Mouse (Mus musculus) myocyte (in vitro differentiated cells): Measurements from ENCODE around the gene Aqp5. TPM values are rescaled to one million over a fixed set of nuclear protein-coding genes. Genes with fewer than 3 reads are reported as not detected.

Experiments
- H3K27me3 ChIP-seq: one replicate; pipeline ENCODE4 v1.6.1; 2011; ENCODE audit not compliant: control insufficient read depth, insufficient read depth, insufficient read length
- H3K36me3 ChIP-seq: one replicate; pipeline ENCODE4 v1.6.1; 2011; ENCODE audit not compliant: control insufficient read depth, insufficient read depth
- H3K4me2 ChIP-seq: one replicate; pipeline ENCODE4 v1.6.1; 2011; ENCODE audit warnings: low read depth, control low read depth
- H3K4me3 ChIP-seq: one replicate; pipeline ENCODE4 v1.5.1; 2011; ENCODE audit warnings: mild to moderate bottlenecking, control low read depth, moderate library complexity
- H3K79me2 ChIP-seq: one replicate; pipeline ENCODE4 v1.6.1; 2011; ENCODE audit not compliant: control insufficient read depth, insufficient read depth
- H3ac ChIP-seq: one replicate; pipeline ENCODE4 v1.6.1; 2011; ENCODE audit not compliant: control insufficient read depth, insufficient read length
- CEBPB ChIP-seq: IDR thresholded peaks from 2 replicates; pipeline ENCODE4 v1.6.1; 2011; ENCODE audit warnings: mild to moderate bottlenecking, moderate library complexity; ENCODE audit not compliant: poor library complexity, insufficient read depth, severe bottlenecking
- E2F4 ChIP-seq: IDR thresholded peaks from one replicate; pipeline ENCODE4 v1.6.1; 2011; ENCODE audit warnings: mild to moderate bottlenecking, control low read depth, moderate library complexity; ENCODE audit not compliant: insufficient read depth
- MAX ChIP-seq: IDR thresholded peaks from one replicate; pipeline ENCODE4 v1.6.1; 2011; ENCODE audit warnings: low read depth, mild to moderate bottlenecking, control low read depth
- MYOD1 ChIP-seq, 3 experiments: IDR thresholded peaks; one replicate each; pipeline ENCODE4 v1.6.1; 2011; ENCODE audit warnings: control low read depth in 2 of 3, low read depth in 2 of 3, mild to moderate bottlenecking in 2 of 3, moderate library complexity in 1 of 3; ENCODE audit not compliant: insufficient read length in 2 of 3, control insufficient read depth in 1 of 3
- MYOG ChIP-seq, 3 experiments: IDR thresholded peaks; one replicate each; pipeline ENCODE4 v1.6.1; 2011; ENCODE audit warnings: control low read depth in 2 of 3, low read depth in 2 of 3, mild to moderate bottlenecking in 2 of 3; ENCODE audit not compliant: insufficient read length in 2 of 3, control insufficient read depth in 1 of 3, insufficient read depth in 1 of 3
- POLR2A ChIP-seq: IDR thresholded peaks from one replicate; pipeline ENCODE4 v1.6.1; 2011; ENCODE audit warnings: low read depth, mild to moderate bottlenecking, control low read depth, moderate library complexity; ENCODE audit not compliant: insufficient read length
- POLR2AphosphoS2 ChIP-seq: IDR thresholded peaks from one replicate; pipeline ENCODE4 v1.6.1; 2011; ENCODE audit warnings: low read depth, control low read depth; ENCODE audit not compliant: insufficient read length
- REST ChIP-seq: IDR thresholded peaks from one replicate; pipeline ENCODE4 v1.6.1; 2011; ENCODE audit warnings: mild to moderate bottlenecking, control low read depth, moderate library complexity; ENCODE audit not compliant: insufficient read depth, insufficient read length
- SRF ChIP-seq: IDR thresholded peaks from one replicate; pipeline ENCODE4 v1.6.1; 2011; ENCODE audit warnings: low read depth; ENCODE audit not compliant: control insufficient read depth, insufficient read length
- TCF12 ChIP-seq: IDR thresholded peaks from one replicate; pipeline ENCODE4 v1.6.1; 2011; ENCODE audit warnings: mild to moderate bottlenecking, control low read depth; ENCODE audit not compliant: poor library complexity, insufficient read depth, severe bottlenecking
- TCF3 ChIP-seq: IDR thresholded peaks from one replicate; pipeline ENCODE4 v1.6.1; 2011; ENCODE audit warnings: low read depth, control low read depth; ENCODE audit not compliant: insufficient read length
- USF1 ChIP-seq: IDR thresholded peaks from one replicate; pipeline ENCODE4 v1.6.1; 2011; ENCODE audit warnings: low read depth, mild to moderate bottlenecking, control low read depth, moderate library complexity
- polyA plus RNA-seq: library from polyadenylated mRNA; unstranded; fragments of >200 nt; fragmentation: generic; extraction: Trizol; gene quantifications from one replicate; pipeline ENCODE4 v1.2.1, GENCODE M21; 2012; ENCODE audit warnings: missing spikeins

Gene Aqp5
- polyA plus RNA-seq, 1 experiment, result 109 TPM

DNA sequence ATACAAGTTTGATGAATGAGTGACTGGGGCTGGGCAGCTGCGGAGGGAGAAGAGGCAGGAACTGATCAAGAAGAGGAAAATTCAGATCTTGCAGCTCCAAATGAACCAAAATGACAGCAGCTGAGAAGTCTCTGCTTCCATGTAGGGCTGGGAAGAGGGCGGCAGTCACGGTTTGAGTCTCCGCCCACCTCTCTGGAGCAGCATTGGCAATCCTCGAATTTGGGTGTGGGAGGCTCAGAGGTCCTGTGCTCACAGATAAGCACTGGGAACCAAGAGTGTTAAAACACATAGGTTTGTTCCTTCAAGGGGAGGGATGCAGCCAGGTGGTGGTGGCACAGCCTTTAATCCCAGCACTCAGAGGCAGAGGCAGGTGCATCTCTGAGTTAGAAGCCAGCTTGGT, 15.9 kb downstream of the Aqp5 start:
- H3K36me3 ChIP-seq, result no peaks in the 10 kb centered on the region

DNA sequence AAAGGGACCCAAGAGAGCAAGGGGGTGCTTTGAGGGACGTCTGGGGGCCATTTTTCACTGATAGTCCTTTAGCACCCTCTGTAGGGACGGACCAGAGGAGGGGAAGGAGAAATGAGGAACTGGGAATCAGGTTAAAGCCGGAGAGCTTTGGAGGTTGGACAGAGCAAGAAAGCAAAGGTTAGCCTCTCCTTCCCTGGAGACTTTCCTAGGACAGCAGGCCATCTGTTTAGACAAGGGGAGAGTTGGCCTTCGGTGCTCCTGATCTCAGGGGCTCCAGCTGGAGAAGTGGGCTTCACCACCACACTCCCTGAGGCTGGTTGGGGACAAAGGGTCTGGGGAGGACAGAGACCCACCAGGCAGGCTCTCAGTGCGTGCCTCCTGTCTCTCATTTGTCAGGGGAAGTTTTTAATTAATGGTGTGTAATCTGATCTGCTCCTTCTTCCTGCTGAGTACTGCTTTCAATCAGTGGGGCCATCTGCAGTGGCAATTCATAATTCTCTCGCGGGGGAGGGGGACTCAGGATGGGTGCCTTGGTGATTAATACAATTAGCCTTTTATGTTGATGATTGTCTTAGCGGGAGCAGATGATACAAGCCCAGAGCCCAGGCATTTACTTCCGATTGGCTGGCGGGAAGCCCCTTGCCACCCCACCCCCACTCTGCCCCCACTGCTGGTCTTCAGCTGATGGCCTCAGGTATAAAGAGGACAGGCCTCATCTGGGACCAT, 17.0 kb downstream of the Aqp5 start:
- Histone ChIP-seq H3ac (no peak overlapping the region), H3K4me3 (no peak overlapping the region), H3K4me2 (no peak overlapping the region), H3K27me3 (peaks cover under 1% of the 10 kb centered on the region), H3K79me2 (no peaks in the 10 kb centered on the region), H3K36me3 (no peaks in the 10 kb centered on the region)
- TF ChIP-seq POLR2A (no peak), CEBPB (no peak), POLR2AphosphoS2 (no peak), TCF3 (no peak), E2F4 (no peak)

More for the DNA sequence above, 15.9 kb downstream of the Aqp5 start:
- Histone ChIP-seq H3ac (no peak overlapping the region), H3K79me2 (no peaks in the 10 kb centered on the region), H3K4me2 (no peak overlapping the region), H3K4me3 (no peak overlapping the region), H3K27me3 (peaks cover 5% of the 10 kb centered on the region)
- TF ChIP-seq TCF3 (no peak), POLR2A (no peak), MYOD1 (IDR thresholded peaks at IDR 0.05; ENCODE audit: control insufficient read depth in 1 of 3, insufficient read length in 2 of 3, low read depth in 2 of 3) (no peak), TCF12 (no peak), CEBPB (no peak), MAX (no peak), SRF (no peak), MYOG (IDR thresholded peaks at IDR 0.05; ENCODE audit: control insufficient read depth in 1 of 3, insufficient read depth in 1 of 3, insufficient read length in 2 of 3, low read depth in 2 of 3) (no peak), E2F4 (no peak), REST (no peak), POLR2AphosphoS2 (no peak), USF1 (no peak)

DNA sequence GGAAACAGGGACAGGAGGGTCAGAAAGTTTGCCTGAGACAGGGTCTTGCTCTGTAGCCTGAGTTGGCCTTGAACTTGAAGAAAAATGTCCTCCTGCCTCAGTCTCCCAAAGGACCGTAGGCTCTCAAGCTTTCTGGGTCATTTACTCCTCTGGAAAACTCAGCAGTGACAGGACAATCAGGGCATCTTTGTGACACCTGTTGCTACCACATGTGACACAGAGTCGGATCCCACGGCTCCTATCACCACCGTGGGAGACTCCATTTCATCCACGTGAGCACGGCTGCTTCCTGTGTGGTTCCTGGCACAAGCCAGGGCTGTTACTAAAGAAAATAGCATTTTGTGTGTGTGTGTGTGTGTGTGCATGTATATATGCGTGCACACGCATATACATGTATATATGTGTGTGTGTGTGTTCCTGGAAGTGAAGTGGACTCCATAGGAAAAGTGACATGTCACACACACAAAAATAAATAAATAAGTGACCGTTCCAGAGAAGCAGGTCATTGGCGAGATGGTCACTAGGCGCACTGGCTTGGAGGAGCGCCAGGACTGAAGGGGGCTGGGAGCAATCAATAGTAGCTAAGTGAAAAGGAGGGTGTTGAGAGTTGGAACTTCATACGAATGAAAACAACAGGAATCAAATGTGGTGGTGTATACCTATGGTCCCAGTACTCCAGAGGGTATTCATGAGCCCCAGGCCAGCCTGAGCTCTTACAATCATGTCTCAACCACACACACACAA, 18.0 kb downstream of the Aqp5 start:
- H3ac ChIP-seq, result no peak overlapping the region

GRCm38 (mm10) chr15:99611563-99611962, 21.0 kb downstream of the Aqp5 start:
- no peak overlapping the region for H3K4me3 ChIP-seq
- no peak overlapping the region for H3ac ChIP-seq
- H3K27me3 ChIP-seq, result no peaks in the 10 kb centered on the region
- no peaks in the 10 kb centered on the region for H3K36me3 ChIP-seq
- H3K79me2 ChIP-seq, result no peaks in the 10 kb centered on the region
- H3K4me2 ChIP-seq, result no peak overlapping the region
- TF ChIP-seq POLR2A (no peak), SRF (no peak), TCF3 (no peak), MAX (no peak), TCF12 (no peak), CEBPB (no peak), REST (no peak), POLR2AphosphoS2 (no peak), MYOG (IDR thresholded peaks at IDR 0.05; ENCODE audit: control insufficient read depth in 1 of 3, insufficient read depth in 1 of 3, insufficient read length in 2 of 3, low read depth in 2 of 3) (no peak), MYOD1 (IDR thresholded peaks at IDR 0.05; ENCODE audit: control insufficient read depth in 1 of 3, insufficient read length in 2 of 3, low read depth in 2 of 3) (no peak), USF1 (no peak), E2F4 (no peak)

More for the DNA sequence above, 18.0 kb downstream of the Aqp5 start:
- Histone ChIP-seq H3K36me3 (no peaks in the 10 kb centered on the region), H3K27me3 (no peaks in the 10 kb centered on the region), H3K4me2 (no peak overlapping the region), H3K4me3 (no peak overlapping the region), H3K79me2 (no peaks in the 10 kb centered on the region)
- TF ChIP-seq MYOD1 (IDR thresholded peaks at IDR 0.05; ENCODE audit: control insufficient read depth in 1 of 3, insufficient read length in 2 of 3, low read depth in 2 of 3) (peak in 2 of 3 experiments; percentile 28 to 77), MYOG (IDR thresholded peaks at IDR 0.05; ENCODE audit: control insufficient read depth in 1 of 3, insufficient read depth in 1 of 3, insufficient read length in 2 of 3, low read depth in 2 of 3) (peak in 2 of 3 experiments; percentile 9 to 64), MAX (no peak)

GRCm38 (mm10) chr15:99614273-99614672, 23.7 kb downstream of the Aqp5 start:
- no peak overlapping the region for H3ac ChIP-seq
- peak overlapping the region; percentile 59 for H3K4me2 ChIP-seq
- TF ChIP-seq E2F4, result no peak
- TF ChIP-seq USF1, result no peak
- TF ChIP-seq TCF3, result no peak
- TF ChIP-seq MYOG (IDR thresholded peaks at IDR 0.05; ENCODE audit: control insufficient read depth in 1 of 3, insufficient read depth in 1 of 3, insufficient read length in 2 of 3, low read depth in 2 of 3), result no peak
- no peak for TF ChIP-seq MAX
- no peak for TF ChIP-seq MYOD1 (IDR thresholded peaks at IDR 0.05; ENCODE audit: control insufficient read depth in 1 of 3, insufficient read length in 2 of 3, low read depth in 2 of 3)
- TF ChIP-seq TCF12, result no peak
- no peak for TF ChIP-seq SRF
- TF ChIP-seq POLR2A, result no peak
- no peak for TF ChIP-seq POLR2AphosphoS2
- TF ChIP-seq CEBPB, result no peak
- TF ChIP-seq REST, result no peak
- H3K4me3 ChIP-seq, result no peak overlapping the region
- no peaks in the 10 kb centered on the region for H3K79me2 ChIP-seq
- no peaks in the 10 kb centered on the region for H3K27me3 ChIP-seq
- H3K36me3 ChIP-seq, result no peaks in the 10 kb centered on the region
